8 mouse cellular contexts compared by ENCODE assay signal in genomic region chr15:82338593-82339112, GRCm38 (mm10). TPM values are rescaled to one million over a fixed set of nuclear protein-coding genes. Genes with fewer than 3 reads are reported as not detected.
A peak's percentile ranks its signal among the peaks of the same experiment; 100 is the strongest.
DNase-seq lines count a peak whose midpoint lies in the region; ATAC-seq lines count a peak whose summit lies in the region.

Gene Naga, minus strand, starts transcription at chr15:82338925.
Gene Pheta2, plus strand, starts transcription at chr15:82338942.
Gene Smdt1, plus strand, starts transcription at chr15:82338959.

- H3K4me1 ChIP-seq in intestine, embryonic 14.5 days (replicated peaks; ENCODE audit: control insufficient read depth, insufficient read depth, low read length), result peaks cover 23% of the 10 kb centered on the region

- no peaks in the 10 kb centered on the region for H3K9me3 ChIP-seq in intestine, embryonic 14.5 days (ENCODE audit: control insufficient read depth, low read length)

- peak within 1 kb of the TSS; percentile 81 for H3K4me2 ChIP-seq in intestine, embryonic 14.5 days (ENCODE audit: low read length)

- no peaks in the 10 kb centered on the region for H3K27me3 ChIP-seq in intestine, embryonic 14.5 days (replicated peaks; ENCODE audit: control insufficient read depth, insufficient read depth, low read length)

- DNase-seq in adrenal gland, adult 18-20 months (ENCODE audit: low spot score in 2 of 2), result peak; percentile 96 to 97
- DNase-seq in embryo, embryonic 11 days, result peak; percentile 98
- DNase-seq in gastrocnemius, postnatal 25 days, result peak; percentile 96
- DNase-seq in intestine, embryonic 14.5 days (ENCODE audit: low spot score), result peak; percentile 97
- DNase-seq in left cerebral cortex, postnatal 14 days (ENCODE audit: low spot score in 2 of 2), result peak; percentile 93 to 96
- peak; percentile 97 for DNase-seq in mesoderm, embryonic 11.5 days (ENCODE audit: low read depth, low spot score)
- peak; percentile 88 to 90 for DNase-seq in right cerebral cortex, postnatal 36 days (ENCODE audit: low spot score in 2 of 2)
- DNase-seq in yolk sac, embryonic 10.5 days (ENCODE audit: low spot score), result peak; percentile 97

- under 1% methylated on average over 41 of the region's 41 CpGs for WGBS in intestine, embryonic 14.5 days

- intact Hi-C loops in left cerebral cortex, postnatal 14 days (cut with DNase I), result no loop called here

- peak within 1 kb of the TSS; percentile 62; the same call in 1 of the 2 replicates for H3K27ac ChIP-seq in intestine, embryonic 14.5 days (ENCODE audit: low read depth)

- H3K4me3 ChIP-seq in intestine, embryonic 14.5 days (ENCODE audit: low read depth, low read length), result peak within 1 kb of the TSS; percentile 70

- peak within 1 kb of the TSS; percentile 59 for H3K9ac ChIP-seq in intestine, embryonic 14.5 days (ENCODE audit: low read length)

- ATAC-seq in intestine, embryonic 14.5 days (replicated peaks; ENCODE audit: low FRiP score, low TSS enrichment, low read depth), result peak; percentile 82

- H3K36me3 ChIP-seq in intestine, embryonic 14.5 days (ENCODE audit: control insufficient read depth, insufficient read depth, low read length), result peaks cover 29% of the 10 kb centered on the region

RNA-seq across cellular contexts. Expression of gene Naga, which starts in this region (rescaled TPM):
- 10 to 100 TPM; 46.1 to 67.0 TPM for total RNA-seq in adrenal gland, adult 18-20 months (2021)
- 10 to 100 TPM; 13.1 to 15.0 TPM for total RNA-seq in gastrocnemius, postnatal 25 days (2021)
- polyA plus RNA-seq in intestine, embryonic 14.5 days (2014; fragmentation: Nextera tagmentation; extraction: Ambion mirVana), result 59.7 and 61.2 TPM in 2 replicates
- 10 to 100 TPM; 35.7 to 37.8 TPM for total RNA-seq in left cerebral cortex, postnatal 14 days (2021)

RNA-seq across cellular contexts. Expression of gene Pheta2, which starts in this region (rescaled TPM):
- total RNA-seq in adrenal gland, adult 18-20 months (2021), result 1 to 10 TPM in 1 of 2 experiments, under 1 TPM in 1; 0.46 to 1.1 TPM
- total RNA-seq in gastrocnemius, postnatal 25 days (2021), result under 1 TPM; 0.87 to 0.96 TPM
- 9.9 and 13.2 TPM in 2 replicates for polyA plus RNA-seq in intestine, embryonic 14.5 days (2014; fragmentation: Nextera tagmentation; extraction: Ambion mirVana)
- 1 to 10 TPM; 1.2 to 1.3 TPM for total RNA-seq in left cerebral cortex, postnatal 14 days (2021)

RNA-seq across cellular contexts. Expression of gene Smdt1, which starts in this region (rescaled TPM):
- 100 to 1,000 TPM; 173 to 178 TPM for total RNA-seq in adrenal gland, adult 18-20 months (2021)
- total RNA-seq in gastrocnemius, postnatal 25 days (2021), result 100 to 1,000 TPM; 126 to 130 TPM
- 260 and 272 TPM in 2 replicates for polyA plus RNA-seq in intestine, embryonic 14.5 days (2014; fragmentation: Nextera tagmentation; extraction: Ambion mirVana)
- 100 to 1,000 TPM; 130 to 131 TPM for total RNA-seq in left cerebral cortex, postnatal 14 days (2021)

Comparison
In these comparisons a context has a peak if more than half of its experiments do, and no peak if none do; other contexts are left out.
1. Peak in every context shown above with its lines: DNase-seq, ATAC-seq, H3K4me3 ChIP-seq and H3K27ac ChIP-seq.